Mouse (Mus musculus): Measurements from ENCODE around the gene Anxa11.
"Not testable (repeated sequence)": the region's sequence is repeated elsewhere in the genome, so short reads cannot be mapped to it uniquely, and the experiment has no call there.

DNA sequence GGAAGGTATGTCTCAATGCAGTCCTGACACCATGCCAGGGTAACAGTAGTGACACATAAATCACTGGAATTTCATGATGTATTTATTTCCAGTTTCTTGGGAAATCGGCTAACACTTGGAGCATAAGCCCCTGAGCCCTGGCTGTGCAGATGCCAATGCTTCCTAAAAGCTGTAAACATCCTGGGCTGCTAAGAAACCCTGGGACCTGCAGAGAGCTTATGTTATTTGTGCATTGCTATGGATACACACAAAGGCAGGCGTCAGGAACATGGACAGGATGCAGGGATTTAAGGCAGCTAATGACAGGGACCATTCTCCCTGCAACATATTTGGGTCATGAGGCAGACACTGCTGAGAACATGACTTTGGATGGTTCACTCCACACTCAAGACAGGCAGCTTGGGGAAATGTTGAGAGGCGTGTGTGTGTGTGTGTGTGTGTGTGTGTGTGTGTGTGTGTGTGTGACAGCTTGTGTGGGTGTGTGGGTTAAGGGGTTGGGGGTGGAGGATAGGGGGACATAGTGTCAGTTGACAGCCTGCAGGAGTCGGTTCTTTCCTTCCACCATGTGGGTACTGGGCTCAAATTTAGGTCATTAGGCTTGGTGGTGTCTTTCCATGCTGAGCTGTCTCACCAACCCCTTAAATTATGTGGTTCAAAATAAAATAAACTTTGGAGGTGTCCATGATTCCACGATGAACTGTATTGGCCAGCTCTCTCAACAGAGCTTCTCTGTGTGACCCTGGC, 76.6 kb downstream of the Anxa11 start:
- TF ChIP-seq POLR2A (IDR thresholded peaks at IDR 0.05; ENCODE audit: low read depth, low read length); CTCF (IDR thresholded peaks at IDR 0.05; ENCODE audit: extremely low read depth, insufficient read depth, insufficient read length, insufficient replicate concordance): not testable (repeated sequence)

Measured in spleen, adult 2 months (tissue).